Mouse (Mus musculus) erythroid progenitor cell, adult 5-6 weeks (primary cell): ENCODE measurements around the gene Cirbp. TPM values are rescaled to one million over a fixed set of nuclear protein-coding genes. Genes with fewer than 3 reads are reported as not detected.
A peak's percentile ranks its signal among the peaks of the same experiment; 100 is the strongest.
"Not testable (repeated sequence)": the region's sequence is repeated elsewhere in the genome, so short reads cannot be mapped to it uniquely, and the experiment has no call there.

Experiments used
- ATAC-seq: replicated peaks from 2 replicates; pipeline ENCODE4 v1.8.0; 2016; ENCODE audit warnings: moderate number of reproducible peaks, mild to moderate bottlenecking, moderate TSS enrichment, inconsistent platforms; ENCODE audit not compliant: poor library complexity, low FRiP score, severe bottlenecking
- total RNA-seq, 2 experiments: library from RNA; stranded (forward) in 1 of 2; stranded (reverse) in 1 of 2; fragments of 150-400 nt in 1 of 2; fragments of 186-747, 209-891 nt in 1 of 2; gene quantifications; 2 replicates each; pipeline versions ENCODE4 v1.2.3 to v1.2.4; 2015 to 2017; ENCODE audit warnings: low replicate concordance in 2 of 2

Gene Cirbp
- total RNA-seq, 2 experiments from 2014 or later = 19.7 to 39.6 TPM

DNA sequence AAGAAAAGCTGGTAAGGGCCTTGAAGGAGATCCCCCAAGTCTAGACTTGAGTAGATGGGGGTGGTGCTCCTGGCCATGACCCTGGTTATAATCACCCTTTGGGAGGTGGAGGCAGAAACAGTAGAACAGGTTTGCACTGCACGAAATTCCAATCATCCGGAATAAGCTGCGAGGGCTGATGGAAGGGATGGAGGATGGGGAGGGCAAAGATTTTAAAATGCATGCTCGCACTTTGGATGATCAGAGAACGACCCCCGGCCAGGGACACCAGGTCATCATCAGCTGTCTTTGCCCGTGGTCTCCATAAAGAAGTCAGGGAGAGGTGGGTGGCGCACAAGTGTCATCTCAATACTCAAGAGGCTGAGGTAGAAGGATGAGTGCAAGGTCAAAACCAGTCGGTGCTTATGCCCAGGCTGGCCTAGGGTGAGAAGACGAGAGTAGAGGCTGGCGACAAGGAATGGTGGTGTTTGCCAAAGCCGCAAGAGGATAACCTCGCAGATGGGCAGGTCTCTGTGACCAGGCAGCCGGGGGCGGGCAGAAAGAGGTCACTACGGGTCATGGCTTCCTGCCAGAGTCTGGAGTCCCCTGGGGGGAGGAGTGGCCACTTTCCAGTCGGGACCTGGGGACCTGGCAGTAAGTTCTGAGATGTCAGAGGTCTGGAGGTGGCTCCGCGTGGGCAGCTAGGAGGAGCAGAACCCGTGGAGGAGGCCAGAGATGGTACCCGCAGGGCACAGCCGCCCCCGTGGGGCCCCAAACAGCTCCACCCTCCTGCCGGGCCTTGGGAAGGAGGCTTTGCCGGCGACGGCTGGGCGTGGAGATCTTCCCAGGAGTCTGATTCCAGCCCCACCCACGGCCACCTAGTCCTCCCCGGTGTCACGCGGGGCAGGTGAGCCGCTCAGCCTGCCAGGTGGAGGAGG, 5.1 kb upstream of the Cirbp start:
- ATAC-seq = peak; percentile 23; the same call in 1 of the 2 replicates

- ATAC-seq = no peak
Measured at GRCm38 (mm10) chr10:80161522-80162242, 4.1 kb upstream of the Cirbp start.

DNA sequence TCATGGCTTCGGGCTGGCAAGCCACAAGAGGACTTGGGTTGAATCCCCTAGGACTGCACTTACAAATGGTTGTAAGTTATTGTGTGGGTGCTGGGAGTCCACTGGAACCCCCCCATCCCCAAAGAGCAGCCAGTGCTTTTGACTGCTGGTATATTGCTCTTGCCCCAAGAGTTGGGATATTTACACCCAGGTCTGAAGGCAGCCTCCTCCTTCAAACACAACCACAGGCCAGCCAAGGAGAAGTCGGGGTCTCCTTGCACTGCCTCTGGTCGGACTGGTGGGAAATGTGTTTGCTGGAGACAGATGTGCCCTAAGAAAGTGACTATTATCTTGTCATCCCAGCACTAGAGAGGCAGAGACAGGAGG, 3.6 kb upstream of the Cirbp start:
- no peak for ATAC-seq

GRCm38 (mm10) chr10:80162716-80163299, 3.0 kb upstream of the Cirbp start:
- ATAC-seq = no peak

GRCm38 (mm10) chr10:80163721-80164120, 2.1 kb upstream of the Cirbp start:
- ATAC-seq = no peak

- no peak for ATAC-seq
Measured at GRCm38 (mm10) chr10:80164161-80164997, 1.4 kb upstream of the Cirbp start.

DNA sequence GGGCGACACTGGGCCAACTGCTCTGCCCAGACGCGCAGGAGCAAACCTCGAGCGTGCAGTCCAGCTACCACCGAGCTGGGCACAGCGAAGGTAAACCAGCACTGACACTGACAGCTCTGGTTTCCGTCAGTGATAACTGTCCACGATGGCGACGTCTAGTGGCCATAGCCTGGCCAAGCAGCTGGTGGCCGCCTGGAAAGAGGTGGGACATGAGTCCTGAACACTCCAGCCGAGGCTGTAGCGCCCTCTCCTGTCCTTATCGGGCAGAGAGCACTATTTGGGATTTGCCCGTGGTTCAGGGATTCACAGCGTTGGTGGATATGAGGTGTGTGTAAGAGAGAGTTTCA, 814 bp upstream of the Cirbp start:
- peak; percentile 67 for ATAC-seq

- ATAC-seq = not testable (repeated sequence)
Measured at GRCm38 (mm10) chr10:80166136-80166535, 351 bp downstream of the Cirbp start.

DNA sequence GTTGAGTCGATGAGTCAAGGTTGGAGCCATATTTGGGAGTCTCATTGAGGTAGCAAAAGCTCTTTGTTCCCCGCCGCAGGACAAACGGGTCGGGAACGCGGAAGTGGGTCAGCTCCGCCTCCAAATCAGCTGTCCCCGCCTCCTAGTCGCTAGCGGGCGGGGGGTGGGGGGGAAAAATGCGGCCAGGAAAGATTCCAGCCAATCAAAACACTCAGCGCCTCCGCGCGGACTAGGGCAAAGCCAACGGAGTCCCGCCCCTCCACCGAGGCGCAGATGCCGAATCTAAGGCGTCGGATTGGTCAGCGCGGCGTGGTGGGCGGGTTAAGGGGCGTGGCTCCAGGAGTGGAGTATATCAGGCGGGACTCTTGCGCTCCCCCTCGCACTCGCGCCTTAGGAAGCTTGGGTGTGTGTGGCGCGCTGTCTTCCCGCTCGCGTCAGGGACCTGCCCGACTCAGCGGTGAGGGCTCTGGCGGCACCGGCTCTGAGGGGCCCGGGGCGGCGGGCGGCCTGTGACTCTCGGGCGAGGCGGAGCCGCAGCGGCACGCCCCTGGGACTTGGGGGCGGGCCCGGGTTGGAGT, 1.8 kb downstream of the Cirbp start:
- peak; percentile 75 for ATAC-seq

GRCm38 (mm10) chr10:80168038-80168661, 2.4 kb downstream of the Cirbp start:
- peak; percentile 59 for ATAC-seq

DNA sequence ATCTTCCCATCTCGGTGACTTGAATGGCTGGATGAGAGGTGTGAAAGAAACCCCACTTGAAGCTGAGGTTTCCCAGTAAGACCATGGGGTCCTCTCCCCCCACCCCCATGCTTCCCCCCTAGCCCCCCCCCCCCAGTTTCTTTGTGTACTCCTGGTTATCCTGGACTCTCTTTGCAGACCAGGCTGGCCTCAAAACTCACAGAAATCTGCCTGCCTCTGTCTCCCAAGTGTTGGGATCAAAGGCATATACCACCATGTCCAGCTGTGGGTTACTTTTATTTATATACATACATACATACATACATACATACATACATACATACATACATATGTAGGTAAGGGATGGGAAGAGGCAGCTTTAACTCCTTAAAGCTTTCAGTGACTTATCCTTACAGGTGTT, 3.3 kb downstream of the Cirbp start:
- ATAC-seq = no peak

DNA sequence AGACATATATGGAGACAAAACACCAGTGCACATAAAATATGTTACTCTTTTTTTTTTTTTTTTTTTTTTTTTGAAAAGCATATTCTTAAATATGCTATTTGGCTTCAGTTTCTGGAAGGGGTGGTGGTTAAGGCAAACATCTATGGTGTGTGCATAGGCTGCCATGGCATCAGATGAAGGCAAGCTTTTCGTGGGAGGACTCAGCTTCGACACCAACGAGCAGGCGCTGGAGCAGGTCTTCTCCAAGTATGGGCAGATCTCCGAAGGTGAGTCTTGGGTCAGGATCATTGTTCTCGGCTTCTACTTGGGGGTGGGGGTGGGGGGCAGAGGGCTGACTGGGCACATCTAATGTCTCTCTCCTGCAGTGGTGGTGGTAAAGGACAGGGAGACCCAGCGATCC, 3.9 kb downstream of the Cirbp start:
- ATAC-seq = no peak

DNA sequence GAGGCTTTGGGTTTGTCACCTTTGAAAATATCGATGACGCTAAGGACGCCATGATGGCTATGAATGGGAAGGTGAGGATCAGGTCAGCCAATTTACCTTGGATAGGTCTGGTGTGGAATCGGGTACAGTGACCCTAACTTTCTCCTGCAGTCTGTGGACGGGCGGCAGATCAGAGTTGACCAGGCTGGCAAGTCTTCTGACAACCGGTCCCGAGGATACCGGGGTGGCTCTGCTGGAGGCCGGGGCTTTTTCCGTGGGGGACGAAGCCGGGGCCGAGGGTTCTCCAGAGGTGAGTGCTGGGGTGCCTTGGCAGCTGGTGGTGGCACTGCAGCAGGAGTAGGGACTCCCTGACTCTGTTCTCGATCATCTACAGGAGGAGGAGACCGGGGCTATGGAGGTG, 4.3 kb downstream of the Cirbp start:
- ATAC-seq = no peak

GRCm38 (mm10) chr10:80170601-80171021, 4.8 kb downstream of the Cirbp start:
- ATAC-seq = no peak

DNA sequence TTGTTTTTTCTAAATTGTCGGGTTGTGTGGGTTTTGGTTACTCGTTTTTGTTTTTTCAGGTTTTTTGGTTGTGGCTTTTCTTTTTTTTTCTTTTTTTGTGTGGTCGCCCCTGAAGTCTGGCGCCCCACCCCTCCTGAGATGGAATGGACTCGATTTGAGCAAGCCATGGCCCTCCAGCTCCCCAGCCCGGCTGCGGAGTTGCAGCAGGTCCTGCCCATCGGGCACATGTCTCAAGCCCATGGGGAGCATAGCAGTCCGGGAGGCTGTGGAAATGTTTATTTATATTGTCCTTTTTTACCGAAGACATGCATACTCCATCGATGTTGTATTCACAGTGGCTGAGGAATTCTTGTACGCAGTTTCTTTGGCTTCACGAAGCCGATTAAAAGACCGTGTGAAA, 5.5 kb downstream of the Cirbp start:
- ATAC-seq = no peak

DNA sequence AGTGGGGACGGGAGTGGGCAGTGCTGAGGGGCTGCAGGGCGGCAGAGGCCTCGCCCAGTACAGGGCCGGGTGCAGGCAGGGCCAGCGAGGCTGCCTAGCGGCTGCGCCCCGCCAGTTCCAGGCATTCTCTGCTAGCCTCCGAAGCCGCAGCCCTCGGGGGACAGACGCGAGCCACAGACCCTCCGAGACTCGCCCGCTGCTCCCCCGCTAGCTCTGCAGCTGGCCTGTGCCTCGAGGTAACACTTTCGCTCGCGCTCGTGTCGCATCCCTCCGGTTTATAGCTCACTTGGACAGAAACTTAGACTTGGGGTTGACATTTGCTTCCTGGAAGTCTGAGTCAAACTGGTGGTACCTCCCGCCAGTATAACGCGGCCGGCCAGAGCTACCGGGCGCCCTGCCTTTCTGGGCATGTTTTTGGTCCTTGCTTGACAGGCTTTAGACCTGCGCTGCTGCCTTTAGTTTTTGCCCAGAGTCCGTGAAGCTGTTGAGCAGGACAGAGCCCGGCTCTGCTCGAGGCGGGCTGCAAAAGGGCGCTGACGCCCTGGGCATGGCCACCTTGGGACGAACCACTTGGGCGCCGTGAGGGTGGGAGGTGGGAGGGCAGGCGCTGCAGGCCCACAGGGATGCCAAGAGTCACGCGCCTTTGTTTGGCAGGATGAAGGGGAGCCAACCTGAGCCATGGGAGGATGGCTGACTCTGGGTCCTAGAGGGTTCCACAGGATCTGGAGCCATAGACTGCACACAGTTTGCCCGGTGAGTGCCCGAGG, 6.2 kb downstream of the Cirbp start:
- ATAC-seq = no peak

DNA sequence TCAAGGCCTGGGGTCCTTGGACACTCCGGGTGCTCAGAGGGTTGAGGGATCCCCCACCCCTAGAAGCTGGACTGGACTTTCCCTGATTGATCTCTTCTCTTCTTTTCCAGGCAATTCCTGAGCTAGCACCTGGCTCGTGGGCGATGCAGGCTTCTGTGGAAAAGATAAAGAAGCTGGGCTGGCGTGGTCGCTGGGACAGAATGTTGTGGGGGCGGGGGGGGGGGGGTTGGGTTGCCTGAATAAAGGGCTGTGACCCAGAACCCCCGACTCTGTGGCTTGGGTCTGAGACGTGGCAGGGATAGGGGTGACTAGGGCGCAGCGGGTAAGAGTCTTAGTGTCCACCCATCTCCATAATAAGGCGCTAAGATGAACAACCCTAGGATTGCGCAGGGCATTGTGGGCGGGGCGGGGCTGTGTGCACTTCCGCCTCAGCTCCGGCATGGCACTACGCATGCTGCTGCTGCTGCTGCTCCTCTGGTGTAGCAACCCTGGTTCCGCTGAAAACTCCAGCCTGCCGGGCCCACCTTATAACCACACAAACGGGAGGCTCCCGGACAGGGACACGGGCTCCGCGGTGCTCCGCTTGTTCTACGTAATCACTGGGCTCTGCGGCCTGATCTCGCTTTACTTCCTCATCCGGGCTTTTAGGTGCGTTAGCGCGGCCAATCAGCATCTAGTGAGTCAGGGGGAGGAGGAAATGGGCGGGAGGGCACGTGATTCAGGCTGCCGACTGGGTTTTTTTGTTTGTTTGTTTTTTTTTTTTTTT, 6.9 kb downstream of the Cirbp start, which contains the start of gene 1600002K03Rik:
TSS of gene 1600002K03Rik (plus strand) at position 418 of the 766 bp plus-strand sequence.
- peak; percentile 77 for ATAC-seq

GRCm38 (mm10) chr10:80173358-80173757, 7.6 kb downstream of the Cirbp start:
- no peak for ATAC-seq
